Mouse (Mus musculus) mesoderm, embryonic 11.5 days (tissue): ENCODE results near the gene Krt12.

ENCODE experiments used
- DNase-seq: peaks from one replicate; pipeline ENCODE4 v3.0.0-alpha.2; 2012; ENCODE audit warnings: low read depth, low spot score

The Krt12 gene

DNA sequence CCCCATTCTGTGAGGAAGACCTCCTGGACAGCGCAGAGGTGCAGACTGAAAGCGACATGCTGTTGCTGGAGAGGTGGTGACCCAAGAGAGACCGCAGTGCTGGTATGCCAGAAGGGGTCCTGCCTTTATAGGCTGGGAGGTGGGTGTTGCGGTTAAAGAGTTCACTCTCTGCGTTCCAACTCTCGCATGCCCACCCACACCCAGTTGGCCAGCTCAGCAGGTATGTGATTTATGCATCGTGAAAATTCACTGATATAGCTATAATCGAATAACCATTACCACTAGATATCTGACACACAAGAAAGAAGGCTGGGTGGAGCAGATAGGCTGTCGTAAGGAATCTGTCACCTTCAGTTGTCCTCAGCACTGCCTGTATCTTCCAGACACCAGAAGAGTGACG lies at the start of gene Krt12:
Gene Krt12 (minus strand): TSS at position 101 of the 400 bp plus-strand sequence.
- DNase-seq, result no peak

- DNase-seq, result no peak
Observed at GRCm38 (mm10) chr11:99469228-99469627, 47.2 kb upstream of the Krt12 start.

- no peak for DNase-seq
Observed at GRCm38 (mm10) chr11:99468566-99468965, 46.5 kb upstream of the Krt12 start.

DNA sequence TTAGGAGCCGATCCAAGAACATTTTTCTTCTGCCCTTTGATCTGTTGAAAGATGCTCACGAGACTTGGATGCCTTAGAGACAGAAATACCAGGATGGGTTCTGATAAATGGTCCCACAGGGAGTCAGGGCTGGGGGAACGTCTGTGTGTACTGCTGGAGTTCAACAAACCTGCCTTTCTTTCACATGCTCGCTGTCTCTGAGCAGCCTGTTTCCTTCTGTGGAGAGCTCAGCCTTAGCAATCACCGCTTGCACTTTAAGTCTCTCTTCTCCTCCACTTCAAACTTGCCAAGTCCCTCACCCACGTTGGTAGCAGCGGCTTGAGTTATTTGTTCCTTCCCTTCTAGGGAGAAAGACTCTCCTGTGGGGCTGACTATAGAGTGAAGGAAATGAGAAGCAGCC lies 44.3 kb upstream of the Krt12 start:
- peak; percentile 69 for DNase-seq

DNA sequence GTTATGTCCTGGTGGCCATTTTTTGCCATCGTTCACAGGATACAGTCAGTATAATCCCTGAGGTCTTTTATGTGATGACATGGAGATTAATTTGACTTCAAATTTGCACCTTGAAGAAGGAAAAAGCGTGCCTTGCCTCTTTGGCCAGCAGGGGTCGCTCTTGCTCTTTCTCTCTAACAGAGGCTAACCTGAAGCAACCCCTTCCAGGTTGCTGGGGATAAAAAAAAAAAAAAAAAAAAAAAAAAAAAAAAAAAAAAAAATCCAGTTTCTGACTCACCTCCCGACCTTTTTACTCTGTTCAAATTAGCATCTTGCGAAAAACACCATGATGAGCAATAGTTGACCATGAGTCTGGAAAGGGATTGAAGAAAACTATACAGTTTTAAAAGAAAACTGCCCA lies 42.8 kb upstream of the Krt12 start:
- peak; percentile 86 for DNase-seq

DNA sequence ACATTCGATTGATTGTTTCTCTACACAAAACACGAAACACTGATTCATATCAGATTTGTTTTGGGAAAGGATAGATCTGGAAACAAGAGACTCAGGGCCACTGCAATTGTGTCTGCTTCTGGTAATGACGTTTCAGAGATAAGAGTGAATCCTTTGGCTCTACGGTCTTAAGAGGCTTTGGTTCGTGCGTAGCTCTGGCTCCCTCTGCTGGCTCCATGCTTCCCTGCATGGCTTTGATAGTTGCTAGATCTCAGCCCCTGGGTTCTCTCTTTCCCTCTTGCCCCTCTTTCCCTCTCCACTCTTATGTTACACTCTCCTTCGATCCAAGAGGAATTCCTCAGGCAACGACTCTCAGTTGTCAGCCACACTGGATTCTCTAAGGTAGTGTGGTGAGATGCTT lies 41.1 kb upstream of the Krt12 start:
- peak; percentile 65 for DNase-seq

- no peak for DNase-seq
Observed at GRCm38 (mm10) chr11:99461736-99462135, 39.7 kb upstream of the Krt12 start.

- DNase-seq, result no peak
Observed at GRCm38 (mm10) chr11:99458887-99459286, 36.8 kb upstream of the Krt12 start.

GRCm38 (mm10) chr11:99454759-99455158 lies 32.7 kb upstream of the Krt12 start:
- no peak for DNase-seq

GRCm38 (mm10) chr11:99454044-99454443 lies 32.0 kb upstream of the Krt12 start:
- no peak for DNase-seq

- DNase-seq, result no peak
Observed at GRCm38 (mm10) chr11:99448769-99449168, 26.7 kb upstream of the Krt12 start.

GRCm38 (mm10) chr11:99441220-99441619 lies 19.2 kb upstream of the Krt12 start:
- DNase-seq, result no peak

DNA sequence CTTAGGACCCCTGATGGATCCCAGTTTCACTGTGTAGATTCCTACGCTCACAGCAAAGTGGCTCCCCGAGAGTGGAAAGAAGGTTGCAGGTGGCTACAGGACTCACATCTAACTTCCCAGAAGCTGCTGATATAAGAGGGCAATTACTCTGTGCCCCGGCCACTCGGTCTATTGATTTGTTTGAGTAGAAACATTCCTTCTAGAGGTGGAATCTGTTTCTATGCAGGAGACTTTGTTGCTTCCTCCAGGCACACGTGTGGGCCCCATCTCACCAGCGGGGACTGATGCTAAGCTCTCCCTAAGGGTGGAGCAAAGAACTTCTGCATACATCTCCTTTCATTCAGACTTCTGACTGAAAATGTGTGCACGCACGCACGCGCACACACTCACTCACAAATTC lies 17.4 kb upstream of the Krt12 start:
- no peak for DNase-seq

- DNase-seq, result no peak
Observed at GRCm38 (mm10) chr11:99437972-99438371, 15.9 kb upstream of the Krt12 start, which contains the start of gene Krt20. TSS of gene Krt20 (minus strand) at chr11:99438150.

DNA sequence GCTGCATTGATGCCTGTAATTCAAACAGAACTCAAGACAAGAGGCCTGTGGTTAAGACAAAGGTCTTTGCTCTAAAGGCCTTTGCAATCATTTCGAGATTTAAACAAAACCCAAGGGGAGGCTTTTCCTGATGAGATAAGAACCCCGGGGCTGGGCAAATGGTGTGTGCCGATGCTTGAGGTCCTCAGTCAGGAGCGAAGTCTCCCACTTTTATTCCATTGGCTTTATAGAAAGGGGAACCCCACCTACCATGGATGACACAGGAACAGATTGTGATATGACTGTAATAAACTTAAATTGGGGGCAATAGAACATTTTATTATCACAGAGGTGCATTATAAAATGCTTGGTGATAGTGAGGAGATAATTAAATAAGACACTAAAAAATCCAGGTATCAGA lies 14.6 kb upstream of the Krt12 start:
- DNase-seq, result no peak

- DNase-seq, result peak; percentile 33
Observed at GRCm38 (mm10) chr11:99430670-99431069, 8.6 kb upstream of the Krt12 start.

- DNase-seq, result no peak
Observed at GRCm38 (mm10) chr11:99420586-99420985, 1.5 kb downstream of the Krt12 start.

GRCm38 (mm10) chr11:99417819-99418218 lies 4.2 kb downstream of the Krt12 start:
- no peak for DNase-seq

- DNase-seq, result no peak
Observed at GRCm38 (mm10) chr11:99416902-99417301, 5.2 kb downstream of the Krt12 start.

DNA sequence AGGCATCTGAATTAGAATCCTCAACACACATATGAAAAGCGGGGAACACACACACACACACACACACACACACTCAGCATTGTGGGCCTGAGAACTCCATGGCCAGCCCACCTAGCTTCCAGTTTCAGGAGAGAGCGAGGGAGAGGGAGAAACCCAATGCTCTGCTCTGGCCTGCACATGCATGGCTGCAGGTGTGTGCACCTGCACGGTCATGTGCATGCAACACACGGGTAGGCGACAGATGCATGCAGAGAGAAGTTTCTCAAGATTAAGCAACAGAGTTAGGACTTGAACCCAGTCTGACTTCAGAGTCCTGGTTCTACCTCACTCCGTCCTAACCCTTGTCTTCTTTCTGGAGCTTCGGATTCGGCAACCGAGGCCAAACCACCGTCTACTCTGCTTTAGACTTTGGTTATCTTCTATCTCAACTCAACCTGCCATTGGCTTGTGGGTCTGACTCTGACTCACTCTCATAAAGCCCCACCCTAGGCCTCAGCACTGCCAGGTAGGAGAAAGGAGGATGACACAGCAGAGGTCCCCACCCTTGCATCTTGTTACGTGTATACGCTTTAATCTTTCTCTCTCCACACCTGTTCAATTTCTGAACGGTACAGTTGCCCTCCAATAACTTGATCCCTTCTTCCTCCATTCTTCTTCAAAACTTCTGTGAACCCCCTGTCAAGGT lies 7.5 kb downstream of the Krt12 start:
- DNase-seq, result no peak

- DNase-seq, result peak; percentile 55
Observed at GRCm38 (mm10) chr11:99413247-99413646, 8.8 kb downstream of the Krt12 start.

GRCm38 (mm10) chr11:99406186-99406585 lies 15.9 kb downstream of the Krt12 start:
- DNase-seq, result no peak

DNA sequence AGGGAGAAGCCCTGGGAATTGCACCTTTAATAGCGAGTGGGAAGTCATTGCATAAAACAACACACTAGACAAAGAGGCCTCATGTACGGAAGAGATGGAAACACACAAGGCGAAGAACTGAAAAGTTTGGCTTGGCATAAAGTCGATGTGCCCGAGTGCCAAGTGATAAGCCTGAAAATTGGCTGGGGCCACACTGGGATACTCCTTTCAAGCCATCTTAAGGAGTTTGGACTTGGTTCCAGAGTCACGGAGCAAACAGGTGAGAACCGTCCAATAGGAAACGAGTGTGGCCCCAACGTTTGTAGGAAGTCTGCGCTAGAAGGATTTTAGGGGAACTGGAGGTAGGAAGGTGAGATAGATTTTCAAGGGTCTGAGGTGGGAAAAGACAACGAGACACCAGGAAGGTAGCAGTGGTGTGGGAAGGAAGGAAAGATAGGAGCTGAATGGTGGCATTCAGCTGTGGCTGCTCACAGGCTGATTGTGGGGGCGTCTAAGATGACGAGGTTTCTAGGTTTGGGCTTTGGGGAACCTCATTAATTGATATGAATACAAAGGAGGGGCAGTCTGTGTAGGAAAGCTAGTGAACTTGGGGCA lies 22.0 kb downstream of the Krt12 start:
- no peak for DNase-seq
